Mouse (Mus musculus) olfactory bulb, adult 2 months (tissue): Measurements from ENCODE around the gene 4932438H23Rik.

Experiments used
- CTCF ChIP-seq: fragments of 200-500 bp; IDR thresholded peaks from 2 replicates; pipeline ENCODE4 v1.5.1; 2012; ENCODE audit warnings: low read depth, mild to moderate bottlenecking, low read length, moderate library complexity; ENCODE audit not compliant: insufficient read depth
- POLR2A ChIP-seq: fragments of 200-500 bp; IDR thresholded peaks from 2 replicates; pipeline ENCODE4 v1.6.1; 2012; ENCODE audit warnings: mild to moderate bottlenecking, low read depth, low read length, moderate library complexity; ENCODE audit not compliant: insufficient read depth

DNA sequence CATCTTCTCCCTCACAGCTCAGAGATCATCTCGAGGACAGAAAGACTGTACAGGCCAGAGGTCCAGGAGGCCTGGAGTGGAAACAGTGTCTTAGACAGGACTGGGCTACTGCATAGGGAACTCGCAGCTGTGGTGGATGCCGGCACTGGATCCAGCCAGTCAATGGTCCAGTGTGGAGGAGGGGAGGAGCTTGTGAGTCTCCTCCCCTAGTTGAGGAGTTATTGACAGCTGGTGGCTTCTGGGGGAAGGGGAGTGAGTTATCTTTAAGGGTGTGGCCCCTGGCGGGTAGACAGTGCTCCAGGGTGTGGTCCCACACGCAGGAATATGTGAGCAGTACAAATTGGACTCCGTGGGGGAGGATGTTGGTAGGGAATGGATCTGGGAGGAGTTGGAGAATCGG, 21.8 kb upstream of the 4932438H23Rik start:
- no peak for TF ChIP-seq CTCF
- TF ChIP-seq POLR2A, result no peak
